Mouse (Mus musculus) liver, embryonic 15.5 days (tissue): ENCODE measurements at regions not wholly inside any gene's neighbourhood (a gene's known extent, or its start where the extent isn't known, plus 50 kb on each side); places are given as distances from the start of the nearest gene placed in this dataset.
"Not testable (repeated sequence)": the region's sequence is repeated elsewhere in the genome, so short reads cannot be mapped to it uniquely, and the experiment has no call there.

Experiments
- ATAC-seq: fragments of 200-750 bp; cut with Nextera tagmentation; 2 replicates; pipeline ENCODE4 v1.8.0; 2017; ENCODE audit warnings: moderate number of reproducible peaks, mild to moderate bottlenecking, moderate library complexity; ENCODE audit not compliant: insufficient read depth
- H3K27ac ChIP-seq: fragments of 300-500 bp; sonication (generic); replicated peaks from 2 replicates; pipeline ENCODE4 v1.5.1; 2015; ENCODE audit warnings: mild to moderate bottlenecking, inconsistent platforms
- H3K27me3 ChIP-seq: fragments of 300-500 bp; sonication (generic); 2 replicates; pipeline ENCODE4 v1.6.1; 2015; ENCODE audit warnings: mild to moderate bottlenecking, inconsistent platforms
- H3K36me3 ChIP-seq: fragments of 300-500 bp; sonication (generic); replicated peaks from 2 replicates; pipeline ENCODE4 v1.6.1; 2015; ENCODE audit warnings: moderate library complexity, mild to moderate bottlenecking, inconsistent platforms
- H3K4me1 ChIP-seq: fragments of 300-500 bp; sonication (generic); replicated peaks from 2 replicates; pipeline ENCODE4 v1.6.1; 2015; ENCODE audit warnings: inconsistent platforms
- H3K4me2 ChIP-seq: fragments of 300-500 bp; sonication (generic); 2 replicates; pipeline ENCODE4 v1.6.1; 2015; ENCODE audit warnings: moderate library complexity, mild to moderate bottlenecking, inconsistent platforms
- H3K4me3 ChIP-seq: fragments of 300-500 bp; sonication (generic); replicated peaks from 2 replicates; pipeline ENCODE4 v1.5.1; 2015; ENCODE audit warnings: mild to moderate bottlenecking, inconsistent platforms
- H3K9ac ChIP-seq: fragments of 300-500 bp; sonication (generic); 2 replicates; pipeline ENCODE4 v1.6.1; 2015; ENCODE audit warnings: moderate library complexity, mild to moderate bottlenecking, inconsistent platforms
- H3K9me3 ChIP-seq: fragments of 300-500 bp; sonication (generic); replicated peaks from 2 replicates; pipeline ENCODE4 v1.6.1; 2016; ENCODE audit warnings: inconsistent platforms
- WGBS: fragments of 180-500 bp; shearing (Covaris S2); methylation state at CpG from one replicate; pipeline ENCODE4 v1.1.7; 2015; ENCODE audit warnings: mixed read lengths; ENCODE audit not compliant: insufficient replicate concordance; 5-methylcytosine and 5-hydroxymethylcytosine counted together

DNA sequence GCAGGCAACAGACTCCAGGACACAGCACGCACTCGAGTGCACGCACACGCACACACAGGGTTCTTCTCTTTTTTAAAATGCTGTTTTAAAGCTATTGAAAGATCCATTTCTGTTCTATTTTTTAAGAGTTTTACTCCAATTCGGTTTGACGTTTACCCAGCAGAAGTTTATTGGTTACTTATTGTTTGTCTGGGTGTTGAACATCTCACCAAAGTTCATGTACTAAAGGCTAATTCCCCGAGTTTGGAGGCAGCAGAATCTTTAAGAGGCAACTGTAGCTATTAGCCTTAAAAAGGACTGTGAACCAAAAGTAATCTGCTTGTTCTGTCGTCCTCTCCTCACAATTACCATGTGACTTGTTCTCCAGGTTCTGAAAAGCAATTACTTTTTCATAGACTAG, 263.0 kb upstream of the Nfia start:
- Histone ChIP-seq H3K4me3 (no peak overlapping the region), H3K27me3 (no peaks in the 10 kb centered on the region), H3K9me3 (no peaks in the 10 kb centered on the region), H3K9ac (no peak overlapping the region), H3K27ac (no peak overlapping the region), H3K4me2 (no peak overlapping the region), H3K4me1 (no peaks in the 10 kb centered on the region), H3K36me3 (no peaks in the 10 kb centered on the region)
- 60% methylated on average over 8 of the region's 8 CpGs for WGBS
- no peak for ATAC-seq

DNA sequence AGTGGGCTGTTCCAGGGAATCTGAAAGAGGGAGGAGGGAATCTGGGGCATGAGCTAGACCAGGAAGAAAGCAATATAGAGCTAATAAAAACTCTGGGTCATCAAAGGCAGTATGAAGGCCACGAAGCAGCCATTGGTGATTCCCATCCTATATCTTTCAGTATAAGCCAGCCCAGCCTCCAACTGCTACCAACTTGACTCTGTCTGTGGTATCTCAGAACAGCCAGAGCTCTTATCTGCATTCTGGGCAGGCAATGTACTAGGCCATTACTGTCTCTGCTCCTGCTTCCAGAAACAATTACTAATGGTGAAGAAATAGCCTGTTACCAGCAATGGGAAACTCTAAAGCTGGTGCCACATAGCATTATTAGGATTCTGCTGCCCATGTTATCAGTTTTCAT, 266.8 kb upstream of the Nfia start:
- Histone ChIP-seq H3K4me1 (no peaks in the 10 kb centered on the region), H3K4me2 (no peak overlapping the region), H3K27ac (no peak overlapping the region), H3K9ac (no peak overlapping the region), H3K27me3 (no peaks in the 10 kb centered on the region), H3K9me3 (no peaks in the 10 kb centered on the region), H3K36me3 (no peaks in the 10 kb centered on the region), H3K4me3 (no peak overlapping the region)
- WGBS: 38% methylated on average over 1 of the region's 1 CpGs
- ATAC-seq: no peak

DNA sequence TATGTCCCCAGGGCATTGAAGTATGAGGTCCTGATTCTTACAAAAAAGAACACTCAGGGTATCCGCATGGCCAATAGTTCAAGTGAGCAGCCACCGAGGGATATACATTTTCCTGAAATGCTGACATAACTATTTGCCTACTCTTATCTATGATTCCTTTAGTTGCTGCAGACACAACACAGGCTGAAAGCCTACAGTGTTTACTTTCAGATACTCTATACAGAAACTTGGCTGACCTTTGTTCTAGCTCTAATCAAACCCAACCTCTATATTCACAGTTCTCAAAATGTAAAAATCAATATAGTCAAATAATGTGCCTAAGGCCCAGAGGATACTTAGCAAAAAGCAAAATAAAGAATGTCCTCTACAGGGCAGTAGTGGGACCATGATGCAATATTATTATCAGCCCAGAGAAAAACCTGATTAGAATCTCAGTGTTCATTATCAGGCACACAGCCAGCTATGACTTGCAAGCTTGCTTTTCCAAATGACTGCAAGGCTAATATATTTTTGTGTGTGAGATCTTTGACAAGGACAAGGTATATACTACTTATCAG, 281.2 kb upstream of the Nfia start:
- Histone ChIP-seq H3K9ac (no peak overlapping the region), H3K27me3 (no peaks in the 10 kb centered on the region), H3K4me3 (no peak overlapping the region), H3K36me3 (no peaks in the 10 kb centered on the region), H3K4me2 (no peak overlapping the region), H3K9me3 (no peaks in the 10 kb centered on the region), H3K27ac (no peak overlapping the region), H3K4me1 (no peaks in the 10 kb centered on the region)
- ATAC-seq: peak; percentile 42
- WGBS: 64% methylated on average over 2 of the region's 2 CpGs

DNA sequence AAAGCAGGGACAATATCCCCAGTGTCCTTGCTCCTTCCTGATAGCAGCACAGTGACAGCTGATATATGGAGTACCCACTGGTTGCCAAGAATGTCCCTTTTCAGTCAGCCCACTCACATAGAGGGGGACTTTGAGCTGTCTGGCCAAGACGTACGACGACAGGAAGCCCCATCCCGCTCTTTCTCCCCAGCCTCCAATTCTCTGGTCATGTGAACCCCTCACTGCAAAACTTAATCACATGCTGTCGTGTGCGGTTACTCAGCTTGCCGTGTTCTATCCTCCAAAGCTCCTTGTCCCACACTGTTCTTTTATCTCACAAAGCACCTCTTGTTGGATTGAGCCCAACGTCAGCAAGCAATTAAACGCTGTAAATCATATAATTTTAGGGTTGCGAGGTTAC, 286.2 kb upstream of the Nfia start:
- no peak for ATAC-seq
- Histone ChIP-seq H3K4me2 (no peak overlapping the region), H3K4me3 (no peak overlapping the region), H3K27me3 (no peaks in the 10 kb centered on the region), H3K27ac (no peak overlapping the region), H3K9me3 (no peaks in the 10 kb centered on the region), H3K36me3 (no peaks in the 10 kb centered on the region), H3K4me1 (no peaks in the 10 kb centered on the region), H3K9ac (no peak overlapping the region)
- WGBS: 55% methylated on average over 10 of the region's 10 CpGs

DNA sequence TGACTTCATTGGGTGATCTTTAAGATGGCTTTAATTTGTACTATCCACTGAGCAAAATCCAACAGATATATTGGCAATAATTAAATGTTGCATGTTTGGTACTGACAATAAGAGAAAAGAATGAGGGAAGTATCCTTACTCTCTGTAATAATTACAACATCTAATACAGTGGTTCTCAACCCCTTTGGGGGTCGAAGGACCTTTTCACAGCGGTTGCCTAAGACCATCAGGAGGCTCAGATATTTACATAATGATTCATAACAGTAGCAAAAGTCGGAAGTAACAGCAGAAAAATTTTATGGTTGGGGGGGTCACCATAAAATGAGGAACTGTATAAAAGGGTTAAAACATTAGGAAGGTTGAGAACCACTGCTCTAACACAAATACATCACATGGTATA, 287.3 kb upstream of the Nfia start:
- Histone ChIP-seq H3K27me3 (no peaks in the 10 kb centered on the region), H3K27ac (no peak overlapping the region), H3K4me1 (no peaks in the 10 kb centered on the region), H3K4me3 (no peak overlapping the region), H3K36me3 (no peaks in the 10 kb centered on the region), H3K4me2 (no peak overlapping the region), H3K9ac (no peak overlapping the region), H3K9me3 (no peaks in the 10 kb centered on the region)
- no peak for ATAC-seq
- WGBS: 46% methylated on average over 3 of the region's 3 CpGs

DNA sequence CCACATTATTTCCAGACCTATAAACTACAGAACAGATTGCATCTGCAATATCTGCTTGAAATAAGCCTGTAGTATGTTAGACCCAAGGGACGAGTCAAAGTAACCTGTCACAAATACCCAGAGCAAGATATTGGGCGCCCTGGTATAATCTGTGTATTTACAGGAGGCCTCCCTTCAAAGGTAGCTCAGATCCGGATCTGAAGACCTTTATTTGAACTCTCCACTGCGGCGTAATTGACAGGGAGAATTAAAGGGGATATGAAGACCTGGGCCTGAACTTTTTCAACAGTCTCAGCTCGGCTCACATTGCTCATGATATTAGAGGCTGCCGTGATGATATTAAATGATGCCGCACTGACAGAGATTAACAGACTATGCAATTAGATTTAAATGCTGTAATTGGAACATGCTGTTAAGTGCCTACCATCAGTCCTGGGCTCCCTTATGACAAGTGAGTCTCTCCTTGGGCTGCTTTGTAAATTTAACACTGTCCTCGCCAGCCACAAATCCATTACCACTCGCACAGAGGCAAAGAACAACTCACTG, 289.8 kb upstream of the Nfia start:
- Histone ChIP-seq H3K36me3 (no peaks in the 10 kb centered on the region), H3K27me3 (no peaks in the 10 kb centered on the region), H3K4me1 (no peaks in the 10 kb centered on the region), H3K27ac (no peak overlapping the region), H3K9me3 (no peaks in the 10 kb centered on the region), H3K4me3 (no peak overlapping the region), H3K9ac (no peak overlapping the region), H3K4me2 (no peak overlapping the region)
- ATAC-seq: no peak
- WGBS: 63% methylated on average over 10 of the region's 10 CpGs

DNA sequence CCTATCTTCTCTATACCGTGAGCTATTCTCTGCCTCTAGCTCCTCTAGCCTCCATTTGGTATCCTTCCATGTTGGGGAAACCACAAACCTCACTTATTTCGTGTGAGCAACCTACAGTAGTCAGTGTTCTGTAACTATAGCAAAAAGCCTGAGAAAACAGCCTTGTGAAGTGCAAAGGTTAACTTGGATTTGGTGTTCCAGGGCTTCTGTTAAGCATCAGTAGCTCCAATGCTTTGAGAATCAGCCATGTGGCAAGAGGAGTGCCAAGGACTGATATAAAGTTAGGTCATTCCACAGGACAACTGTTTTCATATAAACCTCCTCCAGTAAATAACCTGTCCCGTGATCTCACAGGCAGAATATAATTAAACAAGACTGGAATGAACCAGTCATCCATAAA, 290.7 kb upstream of the Nfia start:
- Histone ChIP-seq H3K9ac (no peak overlapping the region), H3K36me3 (no peaks in the 10 kb centered on the region), H3K4me2 (no peak overlapping the region), H3K27ac (no peak overlapping the region), H3K9me3 (no peaks in the 10 kb centered on the region), H3K4me3 (no peak overlapping the region), H3K27me3 (no peaks in the 10 kb centered on the region), H3K4me1 (no peaks in the 10 kb centered on the region)
- ATAC-seq: no peak
- WGBS: 48% methylated on average over 3 of the region's 3 CpGs

DNA sequence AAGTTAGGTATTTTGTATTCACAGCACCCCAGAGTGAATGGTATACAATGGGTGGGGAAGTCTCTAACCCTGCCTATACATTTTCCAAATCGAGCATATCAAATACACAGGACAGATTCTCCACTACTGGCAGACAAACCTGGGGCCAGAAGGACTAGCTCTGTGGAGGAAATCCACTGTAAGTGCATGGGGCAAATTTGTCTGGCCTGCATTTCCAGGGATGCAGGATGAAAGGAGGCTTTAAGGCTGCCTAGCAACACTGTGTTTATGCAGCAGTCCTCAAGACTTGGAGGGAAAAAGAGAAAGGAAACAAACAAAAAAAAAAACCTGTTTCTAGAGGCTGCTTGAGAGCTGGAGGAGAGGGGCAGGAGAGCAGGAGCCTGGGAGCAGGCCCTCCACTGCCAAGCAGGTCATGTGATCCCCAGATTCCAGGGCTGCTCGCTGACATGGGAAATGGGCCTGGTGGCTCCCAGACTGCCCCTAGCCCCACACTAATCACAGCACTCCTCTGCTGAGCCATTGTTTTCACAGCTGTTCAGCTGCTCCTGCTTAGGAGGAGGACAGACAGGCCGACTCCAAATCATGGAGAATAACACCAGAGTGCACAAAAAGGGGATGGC, 293.7 kb upstream of the Gm10192 start:
- Histone ChIP-seq H3K9me3 (no peaks in the 10 kb centered on the region), H3K27me3 (no peaks in the 10 kb centered on the region), H3K4me3 (no peak overlapping the region), H3K36me3 (no peaks in the 10 kb centered on the region), H3K9ac (no peak overlapping the region), H3K4me1 (no peaks in the 10 kb centered on the region), H3K4me2 (no peak overlapping the region), H3K27ac (no peak overlapping the region)
- ATAC-seq: no peak
- 25% methylated on average over 3 of the region's 3 CpGs for WGBS

DNA sequence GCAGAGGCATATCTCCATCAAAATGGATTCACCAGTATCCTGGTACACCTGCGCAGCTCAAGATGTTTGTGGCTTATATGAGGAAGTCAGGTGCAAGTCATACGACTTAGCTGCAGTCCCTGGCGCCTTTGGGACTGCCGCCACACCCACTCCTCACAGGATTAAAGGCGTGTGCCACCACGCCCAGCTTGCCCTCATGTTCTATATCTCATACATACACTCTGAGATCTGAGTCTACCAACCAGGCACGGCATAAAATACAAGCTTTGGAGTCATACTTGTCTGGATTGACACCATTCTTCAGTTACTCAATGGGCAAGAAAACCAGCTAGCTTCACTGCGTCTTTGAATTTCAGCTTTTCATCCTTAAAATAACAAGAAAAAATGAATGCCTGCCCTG, 290.5 kb upstream of the Gm10192 start:
- not testable (repeated sequence) for H3K27me3 ChIP-seq, H3K36me3 ChIP-seq, H3K4me3 ChIP-seq, H3K27ac ChIP-seq, H3K4me2 ChIP-seq, H3K9me3 ChIP-seq, ATAC-seq, H3K9ac ChIP-seq, H3K4me1 ChIP-seq
- WGBS: 61% methylated on average over 8 of the region's 8 CpGs

DNA sequence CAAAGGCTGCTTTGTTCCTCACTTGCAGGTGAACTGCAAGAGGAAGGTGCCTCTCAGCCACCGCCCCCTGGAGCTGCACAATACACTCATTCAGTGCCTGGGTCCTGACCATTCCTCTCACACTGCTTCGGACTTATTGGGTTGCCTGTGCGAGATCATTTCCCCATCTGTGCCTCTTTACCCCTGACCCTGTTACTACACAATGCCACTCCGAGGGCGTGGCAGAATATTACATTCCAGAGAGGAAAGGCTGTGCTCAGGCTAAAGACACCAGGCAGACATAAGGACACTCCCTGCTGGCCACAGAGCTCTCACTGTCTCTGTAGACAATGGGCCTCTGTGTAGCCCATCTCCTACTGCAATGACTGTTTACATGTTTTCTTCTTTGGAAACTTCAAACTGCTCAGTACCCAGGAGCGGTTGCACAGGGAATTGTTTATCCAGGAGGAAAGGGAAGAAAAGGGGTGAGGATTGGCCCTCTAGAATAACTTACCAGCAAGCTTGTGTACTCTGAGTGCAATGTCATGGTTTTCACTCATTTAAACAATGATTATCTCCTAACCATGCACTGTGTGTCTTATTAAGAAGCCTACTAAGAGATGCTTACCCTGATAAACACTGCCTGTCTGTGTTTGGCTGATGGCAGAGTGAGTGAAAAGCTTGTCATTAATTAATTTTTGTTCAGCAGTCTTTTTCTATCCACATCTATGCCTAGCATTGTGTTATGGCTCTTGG, 283.1 kb upstream of the Gm10192 start:
- H3K27ac ChIP-seq: no peak overlapping the region
- ATAC-seq: no peak

DNA sequence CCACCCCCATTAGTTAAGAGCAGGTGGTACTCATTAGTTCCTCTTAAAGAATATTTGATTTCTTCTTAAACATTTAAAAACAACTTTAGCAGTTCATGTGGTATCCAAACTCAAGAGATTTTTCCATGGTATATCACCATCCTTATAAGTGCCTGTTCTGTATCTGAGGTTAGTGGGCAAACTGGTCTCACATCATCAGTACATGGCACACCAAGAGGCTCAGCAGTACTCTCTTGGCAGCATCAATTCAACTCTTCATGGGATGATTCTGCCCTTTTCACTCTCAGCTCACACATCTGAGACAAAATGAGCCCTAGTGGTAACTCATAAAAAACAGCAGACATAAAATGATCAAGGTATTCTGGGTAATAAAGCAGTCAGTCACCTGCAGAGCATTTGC, 282.6 kb upstream of the Gm10192 start:
- ATAC-seq: no peak
- no peaks in the 10 kb centered on the region for H3K36me3 ChIP-seq
- H3K4me1 ChIP-seq: no peaks in the 10 kb centered on the region
- no peak overlapping the region for H3K4me3 ChIP-seq
- no peak overlapping the region for H3K27ac ChIP-seq
- no peak overlapping the region for H3K4me2 ChIP-seq
- no peaks in the 10 kb centered on the region for H3K9me3 ChIP-seq
- no peak overlapping the region for H3K9ac ChIP-seq
- H3K27me3 ChIP-seq: no peaks in the 10 kb centered on the region

More for the DNA sequence above, 283.1 kb upstream of the Gm10192 start:
- Histone ChIP-seq H3K27me3 (no peaks in the 10 kb centered on the region), H3K9me3 (no peaks in the 10 kb centered on the region), H3K4me2 (no peak overlapping the region), H3K4me3 (no peak overlapping the region), H3K36me3 (no peaks in the 10 kb centered on the region), H3K9ac (no peak overlapping the region), H3K4me1 (no peaks in the 10 kb centered on the region)
- 55% methylated on average over 6 of the region's 6 CpGs for WGBS
